Mouse (Mus musculus): ENCODE measurements at regions not wholly inside any gene's neighbourhood (a gene's known extent, or its start where the extent isn't known, plus 50 kb on each side); places are given as distances from the start of the nearest gene placed in this dataset.

DNA sequence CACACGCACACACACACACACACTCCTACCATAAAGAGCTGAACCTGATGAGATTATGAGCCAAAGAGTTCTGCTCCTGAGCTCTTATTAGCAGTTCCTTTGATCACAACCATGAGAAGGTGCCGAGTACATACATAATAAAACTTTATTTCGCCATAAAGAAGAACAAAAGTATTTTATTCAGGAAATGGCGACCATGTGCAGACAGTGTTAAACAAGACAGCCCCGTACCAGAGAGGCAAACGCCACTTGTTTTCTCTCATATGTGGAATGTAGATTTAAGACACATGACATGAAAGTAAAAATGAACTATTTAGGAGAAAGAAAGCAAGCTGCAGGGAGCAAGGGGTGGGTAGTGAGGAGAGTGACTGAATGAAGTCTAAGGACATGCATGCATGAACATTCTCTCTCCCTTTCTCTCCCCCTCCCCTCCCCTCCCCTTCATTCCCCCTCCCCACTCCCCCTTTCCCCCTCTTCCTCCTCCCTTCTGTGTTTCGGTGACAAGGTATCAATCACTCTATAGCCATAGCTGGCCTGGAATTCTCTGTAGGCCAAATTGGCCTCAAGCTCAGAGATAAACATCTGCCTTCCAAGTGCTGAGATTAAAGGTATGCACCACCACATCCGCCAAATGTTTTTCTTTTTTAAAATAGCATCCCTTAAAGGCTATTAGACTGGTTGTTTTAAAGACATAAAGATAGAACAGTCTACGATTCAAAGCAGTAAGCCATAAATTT is 266.0 kb upstream of the Map3k7 start:
- DNase-seq (ENCODE audit: low read depth, low spot score): no peak

DNA sequence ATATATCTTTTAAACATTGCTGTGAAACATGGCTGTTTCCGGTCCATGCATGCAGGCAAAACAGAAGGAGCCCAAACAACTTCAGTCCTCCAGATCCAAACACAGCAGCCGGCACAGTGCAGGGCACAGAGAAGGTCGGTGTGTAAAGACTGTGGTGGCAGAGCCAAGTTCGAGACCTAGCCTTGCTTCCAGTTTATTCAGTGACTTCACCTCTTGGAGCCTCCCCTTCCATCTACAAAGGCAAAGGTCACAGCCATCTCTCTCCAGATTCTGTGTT is 265.5 kb upstream of the Map3k7 start:
- no peak for DNase-seq (ENCODE audit: low read depth, low spot score)

DNA sequence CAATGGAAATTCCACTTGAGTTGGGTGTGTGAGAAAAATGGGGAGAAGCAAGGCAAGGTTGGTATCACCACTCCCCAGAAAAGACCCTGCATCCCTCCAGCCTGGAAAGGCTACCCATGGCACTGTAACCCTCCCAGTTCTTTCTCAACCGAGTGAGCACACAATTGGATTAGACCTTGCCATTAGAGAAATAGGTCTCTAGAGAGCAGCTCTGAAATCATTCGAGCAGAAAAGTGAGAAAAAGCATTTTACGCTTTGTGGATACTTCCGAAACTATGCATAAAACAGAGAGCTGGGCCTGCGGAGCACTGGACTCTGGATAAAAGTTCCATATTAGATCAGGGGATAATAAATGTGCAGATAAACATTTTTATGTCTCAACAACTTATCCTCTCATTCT is 264.6 kb upstream of the Map3k7 start:
- no peak for DNase-seq (ENCODE audit: low read depth, low spot score)

DNA sequence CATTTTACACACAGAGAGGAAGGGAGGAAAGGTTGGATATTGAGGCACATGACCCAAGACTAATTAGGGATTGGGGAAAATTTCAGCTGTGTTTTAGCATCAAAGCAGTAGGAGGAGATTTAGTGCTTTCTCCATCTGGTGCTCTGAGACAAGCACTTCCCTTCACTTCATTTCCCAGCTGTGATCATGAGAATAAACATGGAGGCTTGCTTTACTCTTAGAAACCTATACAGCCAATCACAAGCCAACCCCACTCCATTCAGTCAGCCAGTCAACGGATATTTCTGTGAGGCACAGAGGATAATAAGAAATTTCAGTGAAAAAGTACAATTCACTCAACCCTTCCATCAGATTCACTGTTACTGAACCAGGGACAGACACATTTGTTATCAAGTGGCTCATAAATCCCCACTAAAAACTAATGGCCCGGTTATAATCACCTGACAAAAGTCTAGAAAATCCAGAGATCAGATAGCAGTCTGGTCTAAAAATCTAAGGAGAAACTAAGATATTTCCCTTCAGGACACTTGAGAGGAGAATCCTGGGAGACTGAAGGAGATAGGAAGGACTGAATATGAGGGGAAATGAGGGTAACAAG is 249.7 kb upstream of the Map3k7 start:
- no peak for DNase-seq (ENCODE audit: low read depth, low spot score)

DNA sequence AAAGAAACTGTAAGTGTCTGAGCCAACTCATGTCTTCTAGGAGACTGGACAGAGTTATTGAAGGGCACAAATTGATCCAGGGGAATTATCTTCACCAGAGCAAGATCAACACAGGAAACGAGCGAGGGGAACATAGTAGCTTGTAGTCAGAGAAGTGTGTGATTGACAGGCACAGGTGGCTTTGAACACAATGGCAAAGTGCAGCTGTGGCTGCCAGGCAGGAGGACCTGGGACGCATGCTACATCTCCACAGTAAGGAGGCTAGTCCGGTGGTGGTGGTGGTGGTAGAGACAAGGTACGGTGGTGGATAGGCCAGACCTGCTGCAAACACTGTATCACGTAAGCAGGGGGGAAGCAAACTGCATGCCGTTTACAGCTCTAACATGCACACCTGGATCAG is 240.4 kb upstream of the Map3k7 start:
- DNase-seq (ENCODE audit: low read depth, low spot score): no peak

DNA sequence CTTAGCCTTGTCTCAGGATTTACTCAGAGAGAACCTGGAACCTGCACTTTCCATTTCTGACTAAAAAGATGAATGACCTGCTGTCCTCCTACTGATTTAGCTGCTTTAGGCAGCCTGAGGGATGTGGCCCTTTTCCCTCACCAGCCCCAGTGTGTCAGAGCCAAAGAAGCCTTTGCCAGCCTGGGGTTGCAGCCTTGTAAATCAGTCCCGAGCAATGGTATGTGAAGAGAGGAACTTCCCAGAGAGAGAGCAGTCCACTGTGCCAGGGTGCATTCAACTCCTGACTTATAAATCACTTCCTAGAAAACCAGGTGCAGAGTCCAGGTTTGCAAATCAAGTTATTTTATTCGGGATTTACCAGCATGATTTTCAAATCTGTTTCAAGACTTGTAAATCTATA is 239.5 kb upstream of the Map3k7 start:
- DNase-seq (ENCODE audit: low read depth, low spot score): no peak

DNA sequence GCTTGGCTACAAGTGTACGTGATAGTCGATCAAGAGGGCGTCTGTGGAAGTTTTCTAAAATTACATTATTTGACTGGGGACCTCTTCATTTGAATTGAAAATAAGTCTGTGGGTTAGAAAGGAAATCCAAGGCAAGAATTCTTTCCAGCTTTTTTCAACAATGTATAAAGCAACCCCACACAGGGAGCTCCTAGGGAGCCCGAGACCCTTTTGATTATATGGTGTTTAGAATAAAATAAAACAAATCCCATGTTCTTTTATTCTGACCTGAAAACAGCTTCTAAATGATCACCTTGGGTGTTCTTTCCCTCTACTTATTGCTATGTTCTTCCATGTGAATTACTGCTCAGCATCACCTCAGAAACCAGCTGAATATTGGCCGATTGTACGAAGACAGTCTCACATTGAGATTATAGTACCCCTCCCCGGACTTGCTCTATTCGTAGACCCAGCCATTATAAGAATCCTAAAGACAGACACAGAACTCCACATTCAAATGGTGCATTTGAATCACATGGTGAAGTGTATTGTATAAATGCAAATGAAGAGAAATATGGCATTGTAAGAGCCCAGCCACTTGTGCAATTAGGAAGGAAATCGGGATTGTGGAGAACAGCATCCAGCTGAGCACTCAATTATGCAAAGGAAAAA is 236.3 kb upstream of the Map3k7 start:
- DNase-seq (ENCODE audit: low read depth, low spot score): no peak

DNA sequence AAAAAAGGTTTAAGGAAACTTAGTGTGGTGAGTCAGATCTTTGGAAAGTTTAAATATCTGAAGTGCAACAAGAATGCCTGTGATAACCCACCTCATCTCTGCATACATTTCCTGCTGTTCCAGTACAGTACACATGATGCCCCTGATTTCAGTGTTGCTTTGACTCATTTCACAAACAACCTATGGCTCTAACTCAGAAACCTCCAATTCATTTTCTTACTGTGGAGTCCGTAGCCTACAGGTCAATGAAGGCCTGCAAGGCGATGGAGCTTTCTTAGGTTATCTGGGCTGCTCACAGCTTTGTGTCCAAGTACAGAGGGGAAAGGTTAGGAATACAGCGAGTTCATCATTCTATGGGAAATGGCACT is 235.8 kb upstream of the Map3k7 start:
- DNase-seq (ENCODE audit: low read depth, low spot score): no peak

DNA sequence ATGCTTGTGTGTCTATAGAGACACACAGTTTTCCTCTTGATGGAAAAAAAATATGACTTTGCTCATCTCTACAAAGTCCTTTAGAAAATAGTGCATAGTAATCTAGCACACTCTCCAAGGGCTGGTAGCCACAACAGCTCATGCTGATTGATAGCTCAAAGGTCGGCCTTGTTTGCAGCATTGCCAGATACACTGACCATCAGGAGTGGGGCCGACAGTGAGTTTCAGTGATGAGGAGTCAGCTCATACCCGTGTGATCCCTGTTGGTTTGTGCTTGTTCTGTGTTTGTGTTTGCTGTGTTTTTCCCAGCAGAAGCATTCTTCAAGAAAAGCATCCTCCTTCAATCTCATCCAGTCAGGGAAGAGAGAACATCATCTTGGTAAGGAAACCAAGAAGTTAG is 220.1 kb upstream of the Map3k7 start:
- DNase-seq (ENCODE audit: low read depth, low spot score): no peak

DNA sequence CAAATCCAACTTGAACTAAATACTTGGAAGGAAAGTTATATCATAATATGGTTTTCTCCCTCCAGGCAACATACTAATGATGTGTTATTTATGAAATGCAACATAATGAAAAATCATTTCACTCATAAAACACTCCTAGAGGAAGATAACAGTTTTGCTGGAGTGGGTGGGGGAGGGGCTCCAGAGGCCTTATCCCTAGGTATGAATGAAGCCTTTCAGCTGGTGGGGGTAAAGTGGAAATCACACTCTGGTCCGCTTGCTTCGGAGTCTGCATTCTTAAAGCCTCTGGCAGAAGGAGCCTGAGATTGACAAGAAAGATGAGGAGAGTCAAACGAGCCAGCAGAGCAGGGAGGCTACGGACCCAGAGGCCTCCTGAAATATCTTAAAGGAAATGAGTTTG is 219.5 kb upstream of the Map3k7 start:
- no peak for DNase-seq (ENCODE audit: low read depth, low spot score)

DNA sequence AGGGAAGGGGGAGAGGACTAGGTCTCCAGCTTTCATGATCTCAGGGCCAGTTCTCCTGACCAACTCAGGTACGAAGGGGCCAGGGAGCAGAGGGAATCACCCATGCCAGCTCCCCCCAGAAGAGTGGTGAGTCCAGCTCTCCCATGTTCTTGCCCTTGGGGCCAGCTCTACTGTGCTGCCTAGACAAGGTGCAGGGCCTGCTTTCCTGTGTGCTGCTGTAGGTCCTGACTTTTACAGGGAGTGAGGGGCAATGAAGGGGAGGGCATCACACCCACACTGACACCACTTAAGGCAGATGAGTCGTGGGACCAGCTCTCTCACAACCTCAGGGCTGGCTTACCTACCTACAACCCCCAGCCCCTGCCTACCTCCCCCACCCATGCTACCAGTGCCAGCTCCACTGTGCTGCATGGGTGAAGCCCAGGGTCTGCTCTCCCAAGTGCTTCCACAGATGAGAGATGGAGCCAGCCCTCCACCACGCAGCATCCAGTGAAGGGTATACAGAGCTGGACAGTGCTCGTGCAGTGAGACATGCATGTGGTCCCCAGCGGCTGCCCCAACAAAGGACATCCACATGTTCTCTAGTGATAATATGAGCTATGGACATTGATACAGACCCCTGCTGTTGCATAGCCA is 210.1 kb upstream of the Map3k7 start:
- DNase-seq (ENCODE audit: low read depth, low spot score): no peak

DNA sequence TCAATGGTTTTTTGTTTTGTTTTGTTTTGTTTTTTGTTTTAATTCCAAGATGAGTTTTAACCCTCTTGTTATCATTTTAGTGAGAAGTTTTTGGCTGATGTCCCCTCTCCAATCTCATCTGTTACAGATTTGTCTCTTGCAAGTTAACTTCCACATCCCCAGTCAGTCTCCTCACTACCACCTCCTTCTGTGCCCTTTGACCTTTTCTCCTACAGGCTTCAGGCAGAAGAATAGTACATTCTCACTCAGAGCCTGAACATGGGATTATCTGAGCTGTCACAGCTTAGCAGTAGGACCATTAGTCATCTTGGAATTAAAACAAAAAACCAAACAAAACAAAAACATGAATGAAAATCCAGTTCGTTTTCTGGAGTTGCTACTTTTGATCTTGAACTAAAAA is 206.8 kb upstream of the Map3k7 start:
- DNase-seq (ENCODE audit: low read depth, low spot score): no peak

DNA sequence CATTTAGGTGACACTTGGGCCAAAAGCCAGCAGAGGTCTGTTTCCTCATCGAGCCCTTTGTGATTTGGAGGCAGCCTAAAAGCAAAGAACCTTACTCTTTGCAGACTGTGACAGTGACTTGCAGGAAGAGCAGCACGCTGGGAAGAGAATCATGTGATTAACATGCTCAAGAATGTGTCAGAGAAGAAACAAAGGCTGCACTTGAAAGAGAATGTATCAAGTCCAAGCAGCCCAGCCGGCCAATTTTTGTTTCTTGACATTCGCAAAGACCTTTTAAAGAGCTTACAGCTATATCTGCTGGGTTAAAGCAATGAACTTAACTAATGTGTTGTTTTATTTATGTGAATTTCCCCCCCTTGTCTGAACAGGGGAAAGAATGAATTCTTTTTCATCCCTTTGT is 203.8 kb upstream of the Map3k7 start:
- no peak for DNase-seq (ENCODE audit: low read depth, low spot score)

DNA sequence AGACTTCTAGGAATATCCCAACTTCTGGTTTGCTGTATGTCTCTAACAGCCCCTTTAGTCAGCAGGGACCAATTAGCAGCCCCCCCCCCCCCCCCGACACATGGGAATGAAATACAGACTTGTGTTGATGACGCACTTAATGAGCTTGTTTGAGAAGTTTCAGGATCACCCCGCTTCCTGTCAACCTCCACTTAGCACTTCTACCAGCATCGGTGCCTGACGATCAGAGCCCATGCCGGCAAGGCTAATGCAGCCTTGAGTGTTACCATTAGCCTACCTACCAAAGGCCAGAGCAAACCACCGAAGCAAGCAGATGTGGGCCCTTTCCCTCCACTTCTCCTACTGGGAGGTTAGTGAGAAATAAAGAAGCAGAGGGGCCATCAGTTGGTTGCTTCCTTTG is 201.7 kb upstream of the Map3k7 start:
- DNase-seq (ENCODE audit: low read depth, low spot score): no peak

DNA sequence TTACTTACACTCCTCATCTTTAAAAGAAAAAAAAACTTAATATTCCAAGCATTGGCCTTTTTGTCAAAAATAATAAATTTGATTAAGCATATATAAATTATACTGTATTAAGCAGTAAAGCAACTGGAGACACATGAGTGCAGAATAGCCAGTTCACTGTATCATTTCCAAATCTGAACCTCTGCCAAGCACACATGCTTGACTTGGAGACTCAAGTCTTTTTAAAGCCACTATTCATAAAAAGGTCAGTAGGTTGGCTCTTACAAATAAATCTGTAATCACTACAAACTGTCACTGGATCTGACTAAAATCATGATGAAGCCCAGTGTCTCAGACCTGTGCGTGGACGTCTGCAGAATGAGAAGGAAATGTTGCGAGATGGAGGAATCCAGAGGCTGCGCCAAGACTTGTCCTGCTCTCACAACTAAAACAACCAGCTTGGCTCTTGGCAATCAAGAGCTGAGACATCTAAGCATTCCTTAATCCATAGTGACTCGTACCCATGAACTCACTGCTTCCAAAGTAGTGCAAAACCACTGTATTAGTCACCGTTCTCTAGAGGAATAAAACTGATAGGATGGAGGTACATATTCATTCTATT is 195.8 kb upstream of the Map3k7 start:
- no peak for DNase-seq (ENCODE audit: low read depth, low spot score)

DNA sequence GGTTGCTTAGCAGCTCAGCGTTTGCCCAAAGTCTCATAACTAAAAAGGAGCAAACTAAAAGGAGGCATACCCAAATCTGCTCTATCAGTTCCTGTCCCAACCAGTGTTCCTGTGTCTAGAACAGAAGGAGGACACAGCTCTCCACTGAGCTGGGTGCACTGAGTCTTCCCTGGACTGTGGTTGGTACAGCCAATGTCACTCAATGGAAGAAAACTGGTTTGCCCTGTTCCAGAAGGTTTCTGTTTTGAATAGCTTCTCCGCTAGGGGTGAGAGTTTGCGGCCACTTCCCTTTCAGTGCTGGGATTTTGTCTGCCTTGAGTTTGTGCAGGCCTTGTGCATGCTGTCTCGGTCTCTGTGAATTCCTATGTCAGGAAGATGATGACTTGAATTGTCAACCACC is 194.6 kb upstream of the Map3k7 start:
- no peak for DNase-seq (ENCODE audit: low read depth, low spot score)

DNA sequence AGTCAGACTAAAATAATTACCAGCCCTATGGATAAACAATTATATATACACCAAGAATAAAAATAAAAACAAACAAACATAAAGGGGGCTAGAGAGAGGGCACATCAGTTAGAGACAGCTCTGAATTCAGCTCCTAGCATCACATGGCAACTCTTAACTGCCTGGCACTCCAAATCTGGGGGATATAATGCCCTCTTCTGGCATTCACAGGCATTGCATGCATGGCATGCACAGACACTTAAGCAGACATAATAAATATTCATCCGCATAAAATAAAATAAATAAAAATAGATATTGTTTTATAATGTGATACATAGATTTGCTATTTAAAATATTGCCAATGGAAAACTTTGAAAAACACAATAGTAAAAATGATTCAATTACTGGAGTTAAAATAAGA is 177.6 kb upstream of the Map3k7 start:
- DNase-seq (ENCODE audit: low read depth, low spot score): no peak

DNA sequence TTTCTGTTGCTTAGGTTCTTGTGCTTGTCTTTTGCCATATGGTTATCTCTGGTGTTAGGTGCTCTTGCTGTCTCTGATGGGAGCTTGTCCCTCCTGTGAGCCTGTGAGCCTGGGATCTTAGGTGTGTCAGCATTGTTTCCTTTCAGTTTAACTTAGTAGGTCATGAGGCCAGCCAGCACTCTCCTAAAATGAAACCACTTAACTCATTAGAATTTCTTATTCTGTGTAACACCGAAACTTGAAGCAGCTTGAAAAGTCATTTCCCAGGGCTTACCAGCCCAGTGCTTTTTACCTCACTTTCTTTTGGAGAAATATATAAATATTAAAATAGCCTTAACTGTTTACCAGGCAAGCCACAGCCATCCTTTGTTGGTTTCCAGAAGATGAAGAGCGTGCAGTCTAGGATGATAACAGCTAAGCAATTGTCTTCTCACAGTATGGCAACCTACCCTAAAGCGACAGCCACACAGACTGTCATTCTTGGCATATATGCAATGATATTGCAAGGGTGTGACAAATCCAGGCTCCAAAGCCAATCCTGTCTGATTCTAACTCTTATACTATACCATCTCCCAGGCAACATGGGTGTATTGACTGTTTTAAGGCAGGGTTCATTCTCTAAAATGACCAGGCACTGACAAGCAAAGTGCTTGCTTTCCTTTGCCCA is 146.2 kb upstream of the Map3k7 start:
- no peak for DNase-seq (ENCODE audit: low read depth, low spot score)

DNA sequence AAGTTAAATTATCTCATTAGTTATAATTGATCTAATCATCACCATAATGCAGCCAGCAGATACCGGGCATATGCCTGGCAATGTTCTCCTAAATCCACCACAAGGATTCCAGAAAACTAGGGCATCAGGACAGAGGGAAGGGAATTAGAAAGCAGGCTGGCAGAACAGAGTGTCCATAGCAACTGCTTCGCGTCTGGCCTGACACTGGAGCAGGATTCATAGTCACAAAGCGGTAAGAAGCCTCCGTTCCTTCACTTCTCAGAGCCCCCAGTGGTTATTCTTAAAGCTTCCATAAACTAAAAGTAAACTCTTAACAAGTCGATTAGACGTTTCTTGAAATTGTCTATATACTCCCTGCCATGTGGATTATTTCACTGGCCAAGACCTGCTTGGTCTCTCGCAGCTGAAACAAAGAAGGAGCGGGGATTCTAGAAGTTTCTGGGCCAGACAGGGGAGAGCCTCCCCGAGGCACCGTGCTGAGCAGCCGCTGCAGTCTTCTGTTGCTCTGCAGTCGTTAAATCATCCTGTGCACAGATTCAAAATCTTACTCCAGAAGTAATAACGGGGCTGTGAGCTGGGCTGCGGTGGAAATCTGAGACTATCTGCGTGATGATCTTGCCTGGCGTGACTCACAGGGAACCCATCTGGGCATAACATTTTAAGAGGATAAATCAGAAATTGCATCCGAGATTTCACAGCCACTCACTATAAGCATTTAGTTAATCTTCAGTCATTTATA is 144.2 kb upstream of the Map3k7 start:
- no peak for DNase-seq (ENCODE audit: low read depth, low spot score)

DNA sequence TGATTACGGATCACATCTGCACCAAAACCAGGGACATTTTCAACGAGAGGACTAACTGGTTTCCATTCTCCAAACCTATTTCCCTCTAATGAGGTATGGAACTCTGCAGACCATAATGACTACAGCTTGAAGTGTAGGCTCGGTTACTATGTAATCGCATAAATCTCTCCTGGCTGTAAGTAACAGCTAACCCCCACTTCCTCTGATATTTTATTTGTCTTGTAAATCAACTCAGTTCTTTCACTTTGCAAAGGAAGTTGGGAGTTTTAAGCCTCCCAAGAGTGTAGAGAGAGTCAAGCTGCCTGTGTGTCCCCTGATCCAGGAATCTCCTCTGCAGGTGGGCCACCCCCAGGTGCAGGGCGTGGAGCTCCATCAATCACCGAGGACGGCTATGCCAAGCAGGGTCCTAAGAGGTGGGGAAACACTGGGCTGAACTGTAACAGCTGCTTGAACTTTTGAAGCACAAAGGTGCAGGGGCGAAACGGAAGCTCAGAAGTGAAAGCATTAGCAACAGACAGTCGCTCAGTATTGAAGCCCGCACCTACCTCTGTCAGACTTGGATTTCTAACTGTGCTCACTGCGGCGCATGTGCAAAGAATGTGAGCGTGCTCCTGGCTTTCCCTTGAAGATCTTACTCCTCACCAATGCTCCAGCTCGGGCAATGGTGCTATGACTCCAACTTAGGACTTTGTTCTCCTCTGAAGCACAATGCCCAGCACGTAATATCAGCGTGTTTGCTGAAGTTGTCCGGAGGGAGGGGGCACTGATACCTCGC is 140.1 kb upstream of the Map3k7 start:
- DNase-seq (ENCODE audit: low read depth, low spot score): peak; percentile 68
